Mouse (Mus musculus): ENCODE data around the gene Mical1.
A peak's percentile ranks its signal among the peaks of the same experiment; 100 is the strongest.

Mical1 gene

GRCm38 (mm10) chr10:41476171-41477017 lies at the start of gene Mical1:
TSS of gene Mical1 (plus strand) at chr10:41476314.
- DNase-seq: no peak

- DNase-seq: no peak
These were observed 49.7 kb upstream of the Mical1 start for GRCm38 (mm10) chr10:41426368-41426767.

- peak; percentile 44 for DNase-seq
These were observed 41.5 kb upstream of the Mical1 start for GRCm38 (mm10) chr10:41434624-41435023.

- DNase-seq: no peak
These were observed 41.0 kb upstream of the Mical1 start for GRCm38 (mm10) chr10:41435141-41435540.

- DNase-seq: no peak
These were observed 27.9 kb upstream of the Mical1 start for GRCm38 (mm10) chr10:41448216-41448615.

GRCm38 (mm10) chr10:41449684-41450083 lies 26.4 kb upstream of the Mical1 start:
- peak; percentile 59 for DNase-seq

GRCm38 (mm10) chr10:41450137-41450670 lies 25.9 kb upstream of the Mical1 start, which contains the start of gene Zbtb24:
TSS of gene Zbtb24 (plus strand) at chr10:41450383.
- DNase-seq: peak; percentile 96

- peak; percentile 22 for DNase-seq
These were observed 25.2 kb upstream of the Mical1 start for GRCm38 (mm10) chr10:41450780-41451522.

- DNase-seq: peak; percentile 31
These were observed 24.5 kb upstream of the Mical1 start for GRCm38 (mm10) chr10:41451656-41452055.

- DNase-seq: no peak
These were observed 23.3 kb upstream of the Mical1 start for GRCm38 (mm10) chr10:41452791-41453190.

- DNase-seq: peak; percentile 30
These were observed 16.1 kb upstream of the Mical1 start for GRCm38 (mm10) chr10:41459990-41460389.

GRCm38 (mm10) chr10:41460501-41460900 lies 15.6 kb upstream of the Mical1 start:
- DNase-seq: no peak

GRCm38 (mm10) chr10:41461057-41461722 lies 14.9 kb upstream of the Mical1 start:
- no peak for DNase-seq

GRCm38 (mm10) chr10:41464401-41464955 lies 11.6 kb upstream of the Mical1 start:
- DNase-seq: no peak

- DNase-seq: no peak
These were observed 8.8 kb upstream of the Mical1 start for GRCm38 (mm10) chr10:41467325-41467724.

- no peak for DNase-seq
These were observed 5.4 kb upstream of the Mical1 start for GRCm38 (mm10) chr10:41470693-41471092.

GRCm38 (mm10) chr10:41472534-41472933 lies 3.6 kb upstream of the Mical1 start:
- DNase-seq: no peak

- DNase-seq: no peak
These were observed 3.1 kb upstream of the Mical1 start for GRCm38 (mm10) chr10:41472962-41473481.

GRCm38 (mm10) chr10:41473782-41474468 lies 2.2 kb upstream of the Mical1 start:
- DNase-seq: no peak

GRCm38 (mm10) chr10:41474981-41475391 lies 1.1 kb upstream of the Mical1 start:
- no peak for DNase-seq

- DNase-seq: no peak
These were observed 834 bp downstream of the Mical1 start for GRCm38 (mm10) chr10:41477018-41477277.

Data from cerebellum, adult 11-12 months (tissue).